Mouse (Mus musculus) left cerebral cortex, postnatal 36 days (tissue): Measurements from ENCODE around the gene Tex26. TPM values are rescaled to one million over a fixed set of nuclear protein-coding genes. Genes with fewer than 3 reads are reported as not detected.

Source experiments
- DNase-seq, 2 experiments: peaks; one replicate each; pipeline ENCODE4 v3.0.0; 2021 to 2022; ENCODE audit warnings: low spot score in 2 of 2, mixed read lengths in 1 of 2
- intact Hi-C: fragments of 180-260 bp; cut with DNase I; formaldehyde crosslinking; loops from one replicate; pipeline ENCODE4 v1.15.1; 2025
- total RNA-seq, 2 experiments: library from RNA; stranded (reverse); gene quantifications; 2 replicates each; pipeline ENCODE4 v1.2.3; 2021

The Tex26 gene
- total RNA-seq, 2 experiments from 2014 or later = 0.41 to 0.59 TPM

- DNase-seq = no peak
- intact Hi-C loops = no loop called here
Measured at GRCm38 (mm10) chr5:149429541-149429940, 9.9 kb upstream of the Tex26 start.

GRCm38 (mm10) chr5:149430943-149431342 is 8.5 kb upstream of the Tex26 start:
- DNase-seq = no peak
- intact Hi-C loops = no loop called here

GRCm38 (mm10) chr5:149433618-149434017 is 5.8 kb upstream of the Tex26 start:
- intact Hi-C loops = no loop called here
- DNase-seq = no peak

- DNase-seq = no peak
- intact Hi-C loops = no loop called here
Measured at GRCm38 (mm10) chr5:149434141-149434690, 5.2 kb upstream of the Tex26 start.

GRCm38 (mm10) chr5:149436541-149436940 is 2.9 kb upstream of the Tex26 start:
- intact Hi-C loops = no loop called here
- DNase-seq = no peak

- intact Hi-C loops = no loop called here
- no peak for DNase-seq
Measured at GRCm38 (mm10) chr5:149437150-149437549, 2.3 kb upstream of the Tex26 start.

GRCm38 (mm10) chr5:149440180-149440573 is 717 bp downstream of the Tex26 start:
- intact Hi-C loops = loop anchor here (5.0 kb wide), 1 partner anchor 58 kb away; no protein-coding TSS in a partner anchor
- DNase-seq = peak; percentile 73 to 79

- intact Hi-C loops = loop anchor here (5.0 kb wide), 1 partner anchor 59 kb away; no protein-coding TSS in a partner anchor
- DNase-seq = no peak
Measured at GRCm38 (mm10) chr5:149441646-149442276, 2.3 kb downstream of the Tex26 start.

GRCm38 (mm10) chr5:149442277-149442660 is 2.8 kb downstream of the Tex26 start:
- intact Hi-C loops = loop anchor here (5.0 kb wide), 1 partner anchor 60 kb away; no protein-coding TSS in a partner anchor

GRCm38 (mm10) chr5:149444451-149444850 is 5.0 kb downstream of the Tex26 start:
- intact Hi-C loops = loop anchor here (5.0 kb wide), 1 partner anchor 62 kb away; no protein-coding TSS in a partner anchor
- no peak for DNase-seq

More at GRCm38 (mm10) chr5:149442277-149442660, 2.8 kb downstream of the Tex26 start:
- DNase-seq = no peak

- no peak for DNase-seq
- intact Hi-C loops = no loop called here
Measured at GRCm38 (mm10) chr5:149446495-149446894, 7.0 kb downstream of the Tex26 start.

GRCm38 (mm10) chr5:149447733-149448132 is 8.3 kb downstream of the Tex26 start:
- DNase-seq = no peak
- intact Hi-C loops = no loop called here

- intact Hi-C loops = no loop called here
- DNase-seq = no peak
Measured at GRCm38 (mm10) chr5:149449406-149449805, 9.9 kb downstream of the Tex26 start.

- no peak for DNase-seq
- intact Hi-C loops = loop anchor here (5.0 kb wide), 1 partner anchor 71 kb away; no protein-coding TSS in a partner anchor
Measured at GRCm38 (mm10) chr5:149451209-149451681, 11.8 kb downstream of the Tex26 start.

- intact Hi-C loops = loop anchor here (5.0 kb wide), 1 partner anchor 68 kb away; no protein-coding TSS in a partner anchor
- peak; percentile 47 to 70 for DNase-seq
Measured at GRCm38 (mm10) chr5:149454281-149454680, 14.8 kb downstream of the Tex26 start.

- intact Hi-C loops = no loop called here
- DNase-seq = no peak
Measured at GRCm38 (mm10) chr5:149456544-149456943, 17.1 kb downstream of the Tex26 start.

- DNase-seq = no peak
- intact Hi-C loops = no loop called here
Measured at GRCm38 (mm10) chr5:149462071-149462470, 22.6 kb downstream of the Tex26 start.

- intact Hi-C loops = no loop called here
Measured at GRCm38 (mm10) chr5:149465305-149465704, 25.8 kb downstream of the Tex26 start.

GRCm38 (mm10) chr5:149474142-149474541 is 34.7 kb downstream of the Tex26 start:
- DNase-seq = no peak
- intact Hi-C loops = no loop called here

More at GRCm38 (mm10) chr5:149465305-149465704, 25.8 kb downstream of the Tex26 start:
- DNase-seq = no peak

- no peak for DNase-seq
- intact Hi-C loops = no loop called here
Measured at GRCm38 (mm10) chr5:149474701-149475468, 35.4 kb downstream of the Tex26 start.
